Mouse (Mus musculus): ENCODE results near the gene Manea. TPM values are rescaled to one million over a fixed set of nuclear protein-coding genes. Genes with fewer than 3 reads are reported as not detected.
A peak's percentile ranks its signal among the peaks of the same experiment; 100 is the strongest.
"Not testable (repeated sequence)": the region's sequence is repeated elsewhere in the genome, so short reads cannot be mapped to it uniquely, and the experiment has no call there.

Manea gene
- total RNA-seq (2022) = 1 to 10 TPM; 3.7 to 4.4 (median 3.8) TPM

DNA sequence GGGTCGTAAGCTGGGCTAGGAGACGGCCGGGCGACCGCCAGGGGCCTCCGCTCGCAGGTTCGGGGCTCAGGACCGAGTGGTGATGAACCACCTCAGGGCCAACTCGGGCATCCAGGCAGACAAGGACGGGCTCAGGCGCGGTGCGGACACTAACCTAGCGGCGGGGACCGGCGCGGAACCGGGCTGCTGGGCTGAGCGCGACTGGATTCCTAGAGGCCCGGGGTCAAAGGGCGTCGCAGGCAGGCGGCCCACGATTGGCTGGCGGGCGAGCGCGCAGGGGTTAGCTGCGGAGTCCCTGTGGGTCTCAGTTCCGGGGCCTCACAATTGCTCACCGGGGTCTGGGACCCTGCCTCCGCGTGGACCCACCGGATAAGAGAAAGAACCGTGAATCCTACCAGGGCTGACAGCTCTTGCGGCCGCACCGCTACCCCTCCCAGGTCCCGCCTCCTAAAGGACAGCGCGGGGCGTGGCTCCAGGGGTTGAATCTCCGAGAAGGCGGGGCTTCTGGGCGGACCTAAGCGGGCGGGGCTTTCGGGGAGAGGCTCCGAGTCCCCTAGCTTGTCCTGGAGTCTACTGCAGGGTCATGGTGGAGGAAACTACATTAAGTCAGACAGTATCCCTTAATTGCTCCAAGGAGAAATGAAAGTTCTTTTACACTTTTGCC is at the start of gene Manea:
Gene Manea, minus strand, starts transcription at position 449 of the 664 bp plus-strand sequence.
- DNase-seq (ENCODE audit: low spot score in 2 of 2) = peak; percentile 84 to 88

DNA sequence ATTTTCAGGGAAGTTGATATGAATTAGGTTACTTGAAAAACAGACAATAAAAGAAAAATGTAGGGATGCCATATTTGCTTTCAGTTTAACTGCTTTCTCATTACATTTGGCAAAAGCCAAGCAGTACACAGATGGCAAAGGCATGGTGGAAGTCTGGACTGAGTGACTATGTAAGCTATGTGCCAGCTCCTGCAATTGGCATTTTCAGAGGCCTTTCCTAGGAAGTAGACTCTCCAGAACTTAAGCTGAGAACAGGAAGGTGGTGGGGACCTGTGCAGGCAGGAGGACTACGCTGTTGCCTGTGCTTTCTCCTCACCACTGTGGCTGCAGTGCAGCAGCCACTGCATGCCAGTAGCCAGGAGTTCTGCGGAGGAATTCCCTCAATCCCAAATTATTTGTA is 7.9 kb upstream of the Manea start:
- DNase-seq (ENCODE audit: low spot score in 2 of 2) = no peak

DNA sequence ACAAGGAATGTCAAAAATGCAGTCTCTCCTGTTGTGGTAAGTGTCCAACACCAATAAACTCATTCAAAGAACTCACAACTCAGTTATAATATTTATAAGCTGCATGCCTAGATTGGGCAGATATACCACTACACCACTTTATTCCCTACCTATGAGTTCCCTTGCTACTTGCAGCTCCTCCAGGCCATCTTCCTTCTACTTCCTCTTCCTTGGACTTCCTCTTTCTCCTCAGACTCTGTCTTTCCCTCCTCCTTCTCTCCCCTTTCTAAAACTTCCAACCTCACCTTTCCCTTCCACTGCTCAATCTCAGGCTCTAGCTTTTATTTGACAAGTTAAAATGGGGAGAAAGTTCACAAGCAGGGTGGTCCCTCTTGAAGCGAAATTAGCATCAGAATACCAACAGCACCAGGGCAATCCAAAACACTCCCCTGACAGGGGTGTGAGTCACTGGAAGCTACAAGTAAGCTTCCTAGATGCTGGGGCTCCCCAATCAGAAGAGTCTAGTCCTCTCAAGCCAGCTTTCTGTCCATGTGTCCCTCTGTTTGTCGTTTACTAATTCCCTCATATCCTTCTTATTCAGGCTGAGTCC is 7.0 kb upstream of the Manea start:
- DNase-seq (ENCODE audit: low spot score in 2 of 2) = no peak

DNA sequence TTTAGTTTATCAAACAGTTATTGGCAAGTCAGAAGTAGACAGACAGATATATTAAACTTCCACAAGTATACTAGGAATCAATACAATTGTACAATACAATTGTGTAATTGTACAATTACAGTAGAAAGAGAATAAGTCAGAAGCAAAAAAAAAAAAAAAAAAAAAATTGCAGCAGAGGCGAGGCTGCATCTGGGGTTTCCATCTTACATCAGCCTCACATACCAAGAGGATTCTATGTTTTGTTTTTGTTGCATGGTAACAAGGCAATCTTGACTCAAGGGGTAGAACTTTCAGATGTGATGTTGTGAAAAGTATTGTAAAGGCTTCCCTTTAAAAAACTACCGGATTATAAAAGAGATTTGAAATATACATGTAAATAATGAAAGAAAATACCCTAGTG is 548 bp upstream of the Manea start:
- DNase-seq (ENCODE audit: low spot score in 2 of 2) = no peak

DNA sequence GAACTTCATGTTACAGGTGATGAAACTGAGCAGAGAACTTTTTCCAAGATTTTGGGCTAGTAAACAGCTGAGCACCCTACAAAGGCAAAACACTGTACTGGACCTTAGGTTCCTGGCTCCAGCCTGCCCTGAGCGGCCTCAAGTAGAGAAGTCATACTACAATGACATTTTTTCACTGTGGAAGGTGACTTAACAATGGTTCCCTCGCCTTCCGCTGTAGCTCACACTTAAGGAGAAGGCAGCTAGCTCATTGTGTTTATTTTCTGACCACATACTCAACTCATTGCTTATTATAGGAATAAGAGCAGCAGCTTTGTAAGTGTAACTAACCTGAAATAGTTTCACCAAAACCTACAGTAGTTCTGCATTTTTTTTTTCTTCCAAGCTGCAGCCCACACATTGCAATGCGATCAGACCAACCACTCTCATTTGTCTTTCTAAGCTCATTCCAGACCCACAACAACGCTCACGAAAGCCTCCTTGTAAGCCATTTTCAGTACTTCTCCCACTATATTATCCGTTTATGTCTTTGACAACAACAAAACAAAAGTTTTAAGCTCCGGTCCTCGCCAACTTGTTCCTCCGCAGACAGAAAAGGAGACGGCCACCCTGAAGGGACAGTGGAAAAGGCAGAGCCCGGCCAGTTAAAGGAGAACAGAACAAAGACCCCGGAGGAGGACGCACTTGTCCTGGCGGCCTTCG is 799 bp downstream of the Manea start:
- DNase-seq (ENCODE audit: low spot score in 2 of 2) = no peak

DNA sequence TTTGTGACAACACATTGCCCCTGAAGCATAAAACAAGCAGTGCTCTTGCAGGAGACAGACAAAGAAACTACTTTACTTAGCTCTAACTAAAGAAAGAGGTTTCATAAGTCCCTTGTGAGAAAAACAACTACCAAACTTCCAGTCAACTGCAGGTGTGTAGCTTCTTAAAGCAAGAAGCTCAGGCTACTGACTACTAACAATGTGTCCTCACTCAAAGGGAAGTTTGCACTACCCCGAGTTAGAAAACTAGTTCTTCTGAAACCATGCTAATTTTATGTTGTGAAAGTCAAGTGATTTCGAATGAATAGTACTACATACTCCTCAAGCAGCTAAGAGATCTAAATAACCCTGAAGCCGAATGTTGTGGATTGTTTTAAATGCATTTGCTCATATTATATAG is 1.6 kb downstream of the Manea start:
- no peak for DNase-seq (ENCODE audit: low spot score in 2 of 2)

DNA sequence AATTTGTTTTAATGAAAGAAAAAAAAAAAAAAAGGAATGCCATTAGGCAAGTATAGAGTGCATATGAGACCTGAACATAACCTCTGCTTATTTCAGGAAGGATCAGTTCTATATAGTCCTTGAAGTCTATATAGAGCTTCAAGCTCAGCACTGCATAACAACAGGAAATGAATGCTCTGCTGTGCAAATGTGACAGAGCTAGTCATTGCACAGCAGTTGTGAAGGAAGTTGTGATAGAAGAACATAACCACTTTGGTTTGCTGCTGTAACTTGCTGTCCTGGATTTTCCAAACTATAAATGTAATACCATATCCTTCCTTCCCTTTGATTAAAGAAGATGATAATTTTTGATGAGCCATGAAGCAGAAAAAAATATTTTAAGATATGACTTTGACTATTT is 4.3 kb downstream of the Manea start:
- DNase-seq (ENCODE audit: low spot score in 2 of 2) = no peak

DNA sequence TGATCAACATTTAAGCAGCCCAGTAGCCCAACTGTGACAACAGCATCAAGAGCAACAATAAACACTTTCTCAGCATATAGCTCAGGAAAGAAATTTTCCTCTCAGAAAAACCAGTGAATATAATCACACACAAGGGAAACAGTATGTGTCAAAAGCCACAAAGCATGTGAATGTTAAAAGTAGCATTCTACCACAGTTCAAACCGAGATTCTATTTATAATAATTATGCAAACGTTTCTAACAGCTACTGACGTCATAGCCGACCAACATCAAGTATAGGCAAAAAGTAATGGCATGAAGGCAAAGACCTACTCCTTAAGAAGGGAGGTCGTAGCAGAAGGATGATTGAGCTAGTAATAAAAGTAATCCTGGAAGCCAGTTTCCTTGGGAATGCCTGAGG is 8.1 kb downstream of the Manea start:
- DNase-seq (ENCODE audit: low spot score in 2 of 2) = no peak

DNA sequence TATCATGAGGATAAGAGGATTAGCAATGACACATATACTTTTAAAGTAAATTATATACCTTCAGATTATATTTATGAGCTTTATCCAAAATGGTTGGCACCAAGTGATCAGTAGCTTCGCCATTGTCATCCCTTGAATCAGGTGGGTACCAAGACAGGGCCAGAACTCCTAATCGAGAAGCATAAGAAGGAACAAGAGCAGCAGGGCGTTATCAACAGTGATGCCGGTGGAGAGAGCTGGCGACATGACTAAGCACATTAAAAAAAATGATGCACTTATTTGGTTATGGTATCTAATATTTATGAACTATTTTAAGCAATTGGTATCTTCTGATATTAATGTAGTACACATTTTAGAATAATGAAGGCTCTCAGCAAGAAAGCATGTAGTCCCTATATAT is 10.1 kb downstream of the Manea start:
- no peak for DNase-seq (ENCODE audit: low spot score in 2 of 2)

DNA sequence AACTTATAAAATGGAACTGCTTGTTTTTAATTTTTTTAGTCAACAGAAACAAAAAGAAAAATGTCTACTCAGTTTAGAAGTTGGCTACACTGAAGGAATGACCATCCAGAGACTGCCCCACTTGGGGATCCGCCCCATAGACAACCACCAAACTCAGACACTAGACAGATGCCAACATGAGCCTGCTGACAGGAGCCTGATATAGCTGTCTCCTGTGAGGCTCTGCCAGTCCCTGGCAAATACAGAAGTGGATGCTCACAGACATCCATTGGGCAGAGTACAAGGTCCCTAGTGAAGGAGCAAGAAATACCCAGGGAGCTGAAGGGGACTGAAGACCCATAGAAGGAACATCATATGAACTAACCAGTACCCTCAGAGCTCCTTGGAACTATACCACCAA is 42.0 kb downstream of the Manea start:
- not testable (repeated sequence) for DNase-seq (ENCODE audit: low spot score in 2 of 2)

DNA sequence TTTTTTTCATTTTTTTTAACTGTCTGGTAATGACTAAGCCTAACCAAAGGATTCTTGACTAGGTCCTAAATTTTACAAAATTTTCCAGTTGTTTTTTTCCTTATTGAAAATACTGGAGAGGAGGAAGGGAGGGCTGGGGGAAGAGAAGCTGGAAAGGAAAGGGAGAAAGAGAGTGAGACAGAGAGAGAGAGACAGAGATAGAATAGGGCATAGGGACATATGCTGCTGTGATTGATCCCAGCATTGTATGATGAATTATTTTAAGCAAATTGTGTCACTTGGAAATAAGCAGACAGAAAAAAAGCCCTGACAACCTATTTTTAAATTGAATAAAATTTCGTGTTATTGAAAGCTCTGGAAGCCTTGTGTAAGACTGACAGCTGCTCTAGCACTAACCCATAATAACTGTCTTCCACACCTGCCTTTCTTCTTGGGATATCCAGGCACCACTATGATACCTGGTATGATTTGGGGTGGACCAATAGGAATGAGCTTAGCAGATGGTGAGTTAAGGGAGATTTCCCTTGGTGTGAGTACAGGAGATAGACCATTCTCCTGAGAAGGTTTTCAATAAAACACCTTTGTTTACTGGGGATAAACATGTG is 69.5 kb downstream of the Manea start:
- DNase-seq (ENCODE audit: low spot score in 2 of 2) = no peak

DNA sequence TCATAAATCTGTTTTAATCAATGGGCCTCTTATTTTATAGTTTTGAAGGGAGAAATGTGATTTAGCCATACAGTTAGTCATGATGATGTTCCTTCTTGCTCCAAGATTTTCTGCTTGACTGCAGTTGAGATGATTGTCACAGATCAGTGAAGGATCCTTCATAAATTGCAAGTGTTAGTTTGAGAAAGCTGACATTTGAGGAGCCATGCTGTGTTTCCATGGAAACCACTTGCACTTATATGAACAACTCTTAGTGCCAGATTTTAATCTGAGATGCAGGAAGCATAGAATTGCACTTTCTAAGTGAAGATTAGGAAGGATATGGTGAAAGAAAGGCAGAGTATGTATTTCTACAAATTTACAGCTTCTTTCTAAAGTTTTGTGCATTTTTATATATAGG is 70.4 kb downstream of the Manea start:
- DNase-seq (ENCODE audit: low spot score in 2 of 2) = no peak

DNA sequence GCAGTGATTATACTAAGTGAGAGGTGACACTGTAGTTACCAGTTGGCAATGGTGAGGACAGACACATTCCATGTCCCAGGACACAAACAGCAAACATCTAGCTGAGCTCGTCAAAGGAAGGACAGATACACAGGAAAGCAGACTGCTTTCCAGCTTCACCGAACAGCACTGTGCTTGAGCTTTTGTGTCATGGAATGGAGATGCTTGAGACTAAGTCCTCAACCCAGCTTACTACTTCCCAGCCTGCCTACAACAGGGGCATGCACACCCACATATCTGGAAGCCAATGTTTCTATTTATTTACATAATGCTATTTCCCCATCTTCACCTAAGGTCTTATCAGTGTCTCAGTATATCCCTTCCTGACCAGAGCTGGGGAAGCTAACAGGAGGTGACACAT is 70.9 kb downstream of the Manea start:
- no peak for DNase-seq (ENCODE audit: low spot score in 2 of 2)

Data from gastrocnemius, adult 8-10 months (tissue).